Mouse (Mus musculus) left cerebral cortex, postnatal 10 days (tissue): Measurements from ENCODE around the gene Zfp280d. TPM values are rescaled to one million over a fixed set of nuclear protein-coding genes. Genes with fewer than 3 reads are reported as not detected.
"Not testable (repeated sequence)": the region's sequence is repeated elsewhere in the genome, so short reads cannot be mapped to it uniquely, and the experiment has no call there.

Experiments used
- DNase-seq, 2 experiments: peaks; one replicate each; pipeline ENCODE4 v3.0.0; 2021 to 2022; ENCODE audit warnings: low spot score in 2 of 2, mixed read lengths in 1 of 2; ENCODE audit errors: extremely low spot score in 1 of 2
- intact Hi-C: fragments of 180-260 bp; cut with DNase I; formaldehyde crosslinking; loops from one replicate; pipeline ENCODE4 v1.15.1; 2025
- total RNA-seq, 2 experiments: library from RNA; stranded (reverse); gene quantifications; 2 replicates each; pipeline ENCODE4 v1.2.3; 2021

The Zfp280d gene
- total RNA-seq, 2 experiments from 2014 or later: 53.2 to 53.5 TPM

DNA sequence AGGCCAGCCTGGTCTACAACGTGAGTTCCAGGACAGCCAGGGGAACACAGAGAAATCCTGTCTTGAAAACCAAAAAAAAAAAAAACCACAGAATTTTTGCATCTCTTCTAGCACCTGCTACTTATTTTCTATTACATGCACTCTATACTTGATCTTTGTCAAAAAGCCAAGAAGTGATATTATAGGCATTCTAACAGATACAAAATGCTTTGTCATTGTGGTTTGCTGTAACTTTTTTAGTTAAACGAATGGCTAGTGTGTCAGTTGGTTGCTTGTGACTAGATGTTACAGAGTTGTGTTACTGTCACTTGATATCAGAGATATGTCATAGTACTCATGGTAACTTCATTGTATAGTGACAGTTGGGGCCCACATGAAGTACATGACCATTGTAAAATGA lies 61.4 kb downstream of the Zfp280d start:
- no peak for DNase-seq
- intact Hi-C loops: loop anchor here (5.0 kb wide), 1 partner anchor 34 kb away; no protein-coding TSS in a partner anchor

DNA sequence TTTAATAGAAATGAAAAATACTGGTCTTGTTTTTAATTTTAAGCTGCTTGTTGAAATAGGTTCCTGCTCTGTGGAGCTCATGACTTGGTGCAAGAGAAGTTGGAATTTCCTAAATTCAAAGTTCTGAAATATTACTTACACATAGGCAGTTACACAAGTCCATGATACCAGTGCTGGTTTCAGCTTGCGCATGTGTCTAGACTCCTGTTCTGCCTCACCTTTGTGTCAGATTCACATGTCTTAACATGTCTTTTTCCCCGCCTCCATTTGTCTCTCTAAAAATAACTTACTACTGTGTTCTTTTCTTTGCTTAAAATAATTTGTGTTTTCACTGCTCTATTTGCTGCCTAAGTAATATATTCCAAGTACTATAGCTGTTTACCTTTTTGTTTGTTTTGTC lies 64.5 kb downstream of the Zfp280d start:
- intact Hi-C loops: loop anchor here (5.0 kb wide), 1 partner anchor 37 kb away; no protein-coding TSS in a partner anchor
- DNase-seq: no peak

DNA sequence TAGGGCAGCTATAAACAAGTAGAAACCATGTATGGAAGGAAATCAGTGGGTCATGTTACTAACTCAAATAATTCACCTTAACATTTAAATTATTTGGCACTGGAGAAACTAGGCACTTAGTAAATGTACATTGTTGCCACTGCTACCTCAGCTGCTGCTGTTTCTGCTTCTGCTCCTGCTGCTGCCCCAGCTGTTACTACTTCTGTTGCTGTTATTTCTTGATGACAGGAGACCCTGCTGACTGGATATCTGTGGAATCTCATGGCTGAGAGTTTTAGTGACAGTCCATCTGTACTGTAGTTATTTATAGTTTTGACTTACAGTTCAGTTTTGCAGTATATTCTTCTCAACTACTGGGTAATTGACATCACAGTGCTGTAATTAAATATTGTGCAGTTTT lies 69.2 kb downstream of the Zfp280d start:
- DNase-seq: no peak
- intact Hi-C loops: no loop called here

DNA sequence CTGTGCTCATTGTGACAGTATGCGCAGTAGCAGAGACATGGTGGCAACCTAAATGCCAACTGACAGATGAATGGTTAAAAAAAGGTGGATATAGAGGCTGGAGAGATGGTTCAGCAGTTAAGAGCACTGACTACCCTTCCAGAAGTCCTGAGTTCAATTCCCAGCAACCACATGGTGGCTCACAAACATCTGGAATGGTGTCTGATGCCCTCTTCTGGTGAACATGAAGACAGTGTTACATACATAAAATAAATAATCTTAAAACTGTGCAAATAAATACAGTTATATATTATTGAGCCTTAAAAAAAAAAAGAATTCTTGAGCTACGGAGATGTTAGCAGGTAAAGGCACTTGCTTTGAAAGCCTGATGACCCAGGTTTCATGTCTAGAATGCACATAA lies 97.7 kb downstream of the Zfp280d start:
- no peak for DNase-seq
- intact Hi-C loops: no loop called here

DNA sequence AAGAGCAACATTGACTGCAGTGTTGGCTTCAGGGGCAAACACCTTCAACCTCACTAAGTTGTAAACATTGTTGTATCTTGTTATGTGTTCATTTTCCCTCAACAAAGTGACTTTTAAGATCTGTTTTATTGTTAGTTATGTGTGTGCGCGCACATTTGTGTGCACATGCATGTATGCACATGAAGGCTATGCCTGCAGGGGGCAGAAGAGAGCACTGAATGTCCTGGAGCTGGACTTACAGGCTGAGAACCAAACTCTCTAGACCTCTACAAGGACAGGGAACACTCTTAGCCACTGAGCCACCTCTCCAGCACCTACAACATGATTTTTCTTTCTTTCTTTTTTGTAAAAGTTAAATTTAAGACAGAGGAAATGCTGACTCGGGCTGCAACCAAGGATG lies 99.4 kb downstream of the Zfp280d start:
- DNase-seq: no peak
- intact Hi-C loops: no loop called here

DNA sequence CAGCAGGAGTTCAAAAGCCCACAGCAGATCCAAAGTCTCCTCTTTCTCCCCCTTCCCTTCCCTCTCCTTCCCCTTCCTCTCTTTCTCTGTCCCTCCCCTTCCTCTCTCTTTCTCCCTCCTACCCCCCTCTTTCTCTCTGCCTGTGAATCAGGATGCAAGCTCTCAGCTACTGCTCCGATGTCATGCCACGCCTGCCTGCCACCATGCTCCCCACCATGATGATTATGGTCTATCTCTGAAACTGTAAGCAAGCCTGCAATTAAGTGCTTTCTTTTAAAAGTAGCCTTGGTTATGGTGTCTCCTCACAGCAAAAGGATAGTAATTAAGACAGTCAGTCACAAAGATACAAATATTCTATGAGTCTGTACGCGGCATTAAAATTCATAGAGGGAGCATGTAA lies 100.3 kb downstream of the Zfp280d start:
- DNase-seq: no peak
- intact Hi-C loops: no loop called here

DNA sequence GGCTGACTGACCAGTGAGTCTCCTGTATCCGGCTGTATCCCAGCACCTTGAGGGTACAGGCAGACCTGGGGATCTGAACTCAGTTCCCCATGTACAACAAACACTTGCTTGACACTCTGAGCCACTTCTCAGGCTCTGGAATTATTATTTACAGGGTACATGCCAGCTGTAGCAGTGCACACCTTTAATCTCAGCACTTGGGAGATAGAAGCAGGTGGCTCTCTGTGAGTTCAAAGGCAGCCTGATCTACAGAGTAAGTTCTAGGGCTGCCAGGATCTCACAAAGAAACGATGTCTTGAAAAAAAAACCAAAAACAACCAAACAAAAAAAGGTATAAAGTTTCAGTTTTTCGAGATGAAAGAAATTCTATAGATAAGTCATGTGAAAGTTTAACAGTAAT lies 101.0 kb downstream of the Zfp280d start:
- intact Hi-C loops: no loop called here
- no peak for DNase-seq

DNA sequence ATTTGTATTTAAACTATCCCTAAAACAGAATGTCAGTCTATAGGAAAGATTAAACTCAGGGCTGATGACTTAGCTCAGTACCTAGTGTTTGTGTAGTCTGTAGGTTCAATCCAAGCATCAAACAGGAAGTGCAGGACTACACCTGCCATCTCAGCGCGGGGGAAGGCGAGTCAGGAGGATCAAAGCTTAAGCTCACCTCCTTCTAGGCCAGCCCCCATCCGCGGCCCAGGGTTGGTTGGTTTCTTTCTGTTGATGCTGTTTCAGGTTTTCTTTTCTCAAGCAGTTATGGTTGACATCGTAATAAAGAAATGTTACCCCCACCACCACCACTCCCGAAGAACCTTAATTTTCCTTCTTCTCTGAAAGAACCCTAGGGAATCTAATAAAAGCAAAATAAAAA lies 111.1 kb downstream of the Zfp280d start:
- no peak for DNase-seq
- intact Hi-C loops: no loop called here

DNA sequence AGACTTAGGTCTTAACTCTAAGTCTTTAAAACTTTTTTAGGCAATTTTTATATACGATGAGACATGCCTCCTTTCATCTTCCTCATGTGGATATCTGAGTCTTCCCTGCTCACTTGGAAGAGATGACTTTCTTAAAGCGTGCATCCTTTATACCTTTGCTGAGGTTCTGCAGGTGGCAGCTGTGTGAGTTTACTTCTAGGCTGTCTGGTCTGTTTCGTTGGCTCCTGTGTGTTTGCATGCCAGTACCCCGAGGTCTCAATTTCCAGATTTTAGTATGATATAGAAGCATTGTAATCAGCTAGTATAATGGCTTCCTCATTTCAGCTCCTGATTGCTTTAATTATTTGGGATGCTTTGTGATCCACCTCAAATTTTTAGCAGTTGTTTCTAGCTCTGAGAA lies 114.3 kb downstream of the Zfp280d start:
- intact Hi-C loops: no loop called here
- no peak for DNase-seq

DNA sequence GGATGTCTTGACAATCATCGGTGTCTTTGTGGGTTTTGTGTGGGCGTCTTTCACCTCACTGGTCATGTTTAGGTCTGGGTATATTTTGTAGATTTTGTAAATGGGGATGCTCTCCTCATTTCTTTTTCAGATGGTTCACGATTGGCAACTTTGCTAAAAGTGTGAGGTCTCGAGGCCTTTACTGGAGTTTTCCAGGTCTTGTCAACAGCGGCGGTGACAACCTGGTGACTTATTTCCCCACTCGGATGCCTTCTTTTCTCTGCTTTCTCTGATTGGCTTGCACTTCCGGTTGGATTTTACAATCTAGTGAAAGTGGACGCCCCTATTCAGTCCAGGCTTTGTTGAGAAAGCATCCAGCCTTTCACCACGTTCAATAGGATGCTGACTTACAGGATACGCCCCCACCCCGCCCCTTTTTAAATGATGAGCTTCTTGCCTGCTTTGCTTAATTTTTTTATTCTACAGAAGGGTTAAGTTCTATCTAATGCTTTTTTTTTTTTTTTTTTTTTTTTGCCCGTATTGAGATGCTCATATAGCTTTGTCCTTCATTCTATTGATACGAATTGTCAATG lies 114.9 kb downstream of the Zfp280d start:
- intact Hi-C loops: no loop called here
- DNase-seq: no peak

DNA sequence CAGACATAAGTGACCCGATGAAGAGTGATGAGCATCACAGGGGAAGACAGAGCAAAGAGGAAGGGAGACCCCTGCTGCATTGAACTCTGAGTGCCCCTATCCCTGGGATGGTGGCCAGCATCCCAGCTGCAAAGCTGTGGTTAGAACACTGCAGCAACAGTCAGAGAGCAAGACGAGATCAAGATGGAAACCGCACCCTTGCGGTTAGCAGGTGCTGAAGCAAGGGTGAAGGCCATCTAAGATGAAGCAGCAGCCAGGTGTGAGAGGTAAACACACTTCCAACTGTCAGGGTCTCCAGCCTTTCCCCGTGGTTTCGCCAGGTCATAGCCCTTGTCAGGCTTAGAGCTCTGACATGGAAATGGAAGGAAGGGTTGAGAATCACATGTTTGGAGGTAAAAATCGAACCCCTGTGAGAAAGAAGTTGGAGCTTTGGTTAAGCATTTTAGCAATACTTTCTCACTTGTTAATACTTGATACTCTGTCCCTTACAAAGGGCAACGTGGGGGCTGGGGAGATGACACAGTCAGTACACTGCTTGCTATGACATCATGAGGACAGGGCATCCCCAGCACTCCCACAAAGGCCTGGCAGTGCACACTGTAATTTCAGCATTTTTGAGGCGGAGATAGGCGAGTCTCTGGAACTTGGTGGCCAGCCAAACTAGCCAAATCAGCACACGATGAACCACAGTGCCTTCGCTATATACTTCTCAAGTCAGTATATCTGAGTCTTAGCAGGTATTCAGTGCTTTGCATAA lies 115.8 kb downstream of the Zfp280d start:
- no peak for DNase-seq
- intact Hi-C loops: no loop called here

DNA sequence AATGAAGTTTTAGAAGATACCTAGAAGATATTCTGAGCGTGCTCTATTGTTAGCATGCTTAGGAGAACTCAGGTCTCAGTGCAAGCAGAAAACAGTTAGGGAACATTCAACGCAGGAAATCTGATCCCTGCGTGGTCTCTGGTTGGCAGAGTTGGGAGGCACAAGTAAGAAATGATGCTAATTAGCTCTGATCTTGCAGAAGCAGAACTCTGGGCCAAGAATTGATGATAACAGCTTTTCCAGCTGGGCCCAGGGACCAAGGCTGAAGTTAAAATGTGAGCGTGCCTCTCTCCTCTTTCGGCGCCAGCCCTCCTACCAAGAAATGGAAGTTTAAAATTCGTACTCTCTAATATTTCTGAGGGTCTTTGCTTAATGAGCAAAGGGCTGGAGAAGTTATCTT lies 118.0 kb downstream of the Zfp280d start:
- no peak for DNase-seq
- intact Hi-C loops: no loop called here

DNA sequence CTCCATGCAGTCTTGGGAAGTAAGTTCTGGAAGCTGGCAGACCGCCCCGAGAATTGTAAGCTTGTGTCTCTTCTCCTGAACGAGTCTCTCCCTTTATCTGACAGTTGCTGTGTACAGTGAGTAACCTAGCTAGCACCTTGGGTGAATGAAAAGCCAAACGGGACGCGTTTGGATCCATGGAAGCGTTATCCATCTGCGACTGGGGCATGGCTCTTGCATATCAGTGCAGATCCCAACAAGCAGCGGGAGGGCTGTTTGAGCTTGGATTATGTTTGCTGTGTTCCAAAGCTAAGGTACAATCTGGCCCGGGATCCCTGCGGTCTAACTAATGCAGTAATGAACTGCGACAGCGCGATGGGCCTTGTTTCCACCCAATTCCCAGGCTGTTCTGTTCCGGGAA lies 118.6 kb downstream of the Zfp280d start:
- intact Hi-C loops: no loop called here
- no peak for DNase-seq

DNA sequence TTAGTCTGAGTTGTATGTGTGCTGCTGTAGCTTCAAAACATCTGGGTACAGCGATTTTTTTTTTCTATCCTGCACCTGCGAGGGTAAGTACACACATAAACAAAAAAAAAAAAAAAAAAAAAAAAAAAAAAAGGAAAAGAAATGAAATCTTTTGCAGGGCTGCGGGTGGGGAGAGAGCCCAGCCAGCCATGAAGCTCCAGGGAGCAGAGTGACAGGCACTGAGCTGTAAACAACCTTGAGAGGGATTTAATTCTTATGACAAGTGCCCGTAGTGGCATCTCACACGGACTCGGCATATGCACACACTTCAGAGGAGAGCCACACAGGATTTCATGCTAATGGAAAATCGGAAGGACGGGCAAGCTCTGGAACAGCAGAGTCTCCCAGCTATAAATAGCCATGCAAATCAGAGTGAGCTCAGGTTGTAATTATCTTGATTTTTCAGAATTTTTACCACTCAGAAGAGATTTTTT lies 119.2 kb downstream of the Zfp280d start:
- intact Hi-C loops: no loop called here
- DNase-seq: no peak

DNA sequence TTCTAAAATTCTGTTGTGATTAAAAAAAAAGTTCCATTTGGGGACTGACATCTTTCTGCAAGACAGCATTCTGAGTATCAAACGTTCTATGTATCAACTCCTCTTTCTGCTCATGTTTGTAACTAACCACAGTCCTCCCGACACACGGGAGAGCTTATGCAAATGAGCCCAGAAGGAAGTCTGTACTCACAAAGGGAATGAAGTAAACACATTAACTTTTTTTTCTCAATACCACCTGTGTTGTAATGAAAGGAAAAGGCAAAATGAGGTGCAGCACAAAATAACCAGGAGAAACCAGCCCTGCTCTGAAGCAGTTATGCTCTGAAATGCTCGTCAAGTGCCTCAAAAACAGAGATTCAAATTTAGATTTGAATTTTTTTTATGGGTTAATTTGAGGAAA lies 125.5 kb downstream of the Zfp280d start:
- intact Hi-C loops: loop anchor here (10.0 kb wide), 1 partner anchor 565 kb away; no protein-coding TSS in a partner anchor
- no peak for DNase-seq

DNA sequence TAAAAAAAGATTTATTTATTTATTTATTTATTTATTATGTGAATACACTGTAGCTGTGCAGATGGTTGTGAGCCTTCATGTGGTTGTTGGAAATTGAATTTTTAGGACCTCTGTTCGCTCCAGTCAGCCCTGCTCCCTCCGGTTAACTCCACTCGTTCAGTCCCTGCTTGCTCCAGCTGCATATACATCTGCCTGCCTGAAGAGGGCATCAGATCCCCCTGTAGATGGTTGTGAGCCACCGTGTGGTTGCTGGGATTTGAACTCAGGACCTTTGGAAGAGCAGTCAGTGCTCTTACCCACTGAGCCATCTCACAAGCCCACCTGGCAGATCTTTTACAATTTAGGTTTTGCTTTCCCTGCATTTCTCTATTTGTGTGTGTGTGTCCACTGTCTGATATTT lies 127.1 kb downstream of the Zfp280d start:
- intact Hi-C loops: loop anchor here (10.0 kb wide), 1 partner anchor 567 kb away; no protein-coding TSS in a partner anchor
- DNase-seq: not testable (repeated sequence)

DNA sequence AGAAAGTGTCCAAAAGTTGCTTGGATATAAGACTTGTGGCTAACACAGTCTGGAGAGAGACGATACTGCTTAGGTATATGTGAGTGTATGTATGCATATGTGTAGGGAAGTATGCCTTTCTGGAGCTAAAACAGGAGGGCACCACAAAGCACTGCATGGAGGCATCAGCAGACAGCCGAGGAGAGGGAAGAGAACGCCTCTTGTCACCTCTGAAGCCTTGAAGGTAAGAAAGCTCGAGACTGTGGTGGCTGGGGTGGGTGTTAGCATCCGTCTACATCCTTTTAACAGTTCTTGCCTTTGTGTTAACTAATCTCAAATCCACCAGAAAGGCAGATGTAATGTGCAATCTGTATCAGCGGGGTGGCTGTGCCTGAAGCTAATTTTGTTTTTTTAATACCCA lies 128.8 kb downstream of the Zfp280d start:
- intact Hi-C loops: loop anchor here (10.0 kb wide), 1 partner anchor 569 kb away; no protein-coding TSS in a partner anchor
- DNase-seq: no peak

DNA sequence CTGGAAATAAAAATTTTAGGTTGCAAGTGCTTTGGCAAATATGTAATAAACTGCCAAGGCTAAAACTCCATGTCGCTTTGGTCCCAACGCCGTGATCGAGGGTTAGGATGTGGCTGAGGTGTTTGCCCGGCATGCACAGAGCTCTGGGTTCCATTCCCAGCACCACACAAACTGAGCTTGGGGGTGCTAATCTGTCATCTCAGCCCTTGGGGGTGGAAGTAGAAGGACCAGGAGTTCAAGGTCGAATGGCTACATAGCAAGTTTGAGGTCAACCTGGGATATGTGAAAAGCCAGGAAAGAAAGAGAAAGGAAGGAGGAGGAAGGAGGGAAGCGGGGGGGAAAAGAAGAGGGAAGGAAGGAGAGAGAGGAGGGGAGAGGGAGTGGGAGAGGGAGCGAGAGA lies 129.8 kb downstream of the Zfp280d start:
- DNase-seq: no peak
- intact Hi-C loops: loop anchor here (10.0 kb wide), 1 partner anchor 570 kb away; no protein-coding TSS in a partner anchor

DNA sequence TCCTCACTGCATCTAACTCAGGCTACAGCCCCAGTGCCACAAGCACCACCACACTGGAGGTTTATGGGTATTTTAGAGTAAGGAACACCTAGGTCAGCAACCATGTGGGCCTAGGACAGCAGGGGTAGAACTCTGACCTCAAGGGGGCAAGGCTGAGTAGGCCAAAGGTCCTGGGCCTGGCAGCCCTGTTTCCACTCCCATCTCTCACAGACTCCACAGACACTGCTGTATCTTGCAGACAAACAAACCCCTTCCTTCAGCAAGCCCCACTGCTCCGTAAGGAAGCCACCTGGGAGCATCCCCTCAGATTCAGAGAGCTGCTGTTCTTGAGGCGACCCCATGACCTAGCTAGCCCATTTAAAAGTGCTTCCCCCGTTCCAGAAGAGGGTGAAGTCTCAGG lies 130.3 kb downstream of the Zfp280d start:
- intact Hi-C loops: loop anchor here (10.0 kb wide), 1 partner anchor 570 kb away; no protein-coding TSS in a partner anchor
- DNase-seq: no peak
